Mouse (Mus musculus): ENCODE measurements at regions not wholly inside any gene's neighbourhood (a gene's known extent, or its start where the extent isn't known, plus 50 kb on each side); places are given as distances from the start of the nearest gene placed in this dataset.

DNA sequence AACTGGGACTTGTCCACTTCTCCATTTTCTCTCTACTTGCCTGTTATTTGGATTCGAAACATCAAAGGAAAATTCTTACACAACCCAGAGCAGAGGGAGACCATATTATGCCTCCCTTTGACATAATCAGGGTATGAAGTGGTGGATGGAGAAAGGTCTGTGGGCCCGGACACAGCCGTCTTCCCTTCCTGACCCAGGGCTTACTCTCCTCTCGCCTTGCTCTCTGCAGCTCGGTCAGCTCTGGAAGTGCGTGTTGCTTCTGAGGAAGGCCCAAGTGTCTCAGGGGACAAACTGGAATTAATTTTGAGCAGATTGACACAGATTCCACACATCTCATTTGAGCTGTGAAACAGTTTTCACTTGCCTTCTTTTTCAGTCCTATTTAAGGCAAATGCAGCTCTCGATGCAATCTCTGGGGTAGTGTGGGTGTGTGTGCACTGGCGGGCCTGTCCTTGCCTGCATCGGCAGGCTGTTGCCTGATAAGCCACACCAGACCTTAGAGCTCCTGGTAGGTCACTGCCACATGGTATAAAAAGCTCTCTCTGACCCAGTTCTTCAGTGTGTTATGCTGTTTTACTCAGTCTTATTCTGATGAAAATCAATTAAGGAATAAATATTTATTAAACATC, 72.4 kb upstream of the Pgrmc2 start:
- no peak for ATAC-seq (ENCODE audit: low FRiP score)

DNA sequence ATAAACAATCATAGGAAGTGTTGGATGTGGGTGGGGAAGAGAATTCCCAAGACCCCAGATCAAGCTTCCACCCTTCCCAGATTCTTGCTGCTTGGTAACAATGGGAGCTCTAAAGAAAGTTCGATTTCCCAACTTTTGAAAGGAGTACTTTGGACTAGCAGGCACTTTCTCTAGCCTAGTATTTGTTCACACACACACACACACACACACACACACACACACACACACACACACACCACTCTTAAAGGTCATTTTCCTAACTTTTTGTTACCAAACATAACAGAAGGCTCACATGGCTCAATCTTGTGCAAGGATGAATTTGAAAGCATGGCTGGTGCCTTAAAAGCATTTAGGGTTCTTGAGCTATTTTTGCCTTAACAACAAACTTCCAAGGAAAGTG, 71.6 kb upstream of the Pgrmc2 start:
- WGBS, result 92% methylated on average over 1 of the region's 1 CpGs
- H3K27ac ChIP-seq, result no peak overlapping the region

More for the DNA sequence above, 72.4 kb upstream of the Pgrmc2 start:
- 78% methylated on average over 9 of the region's 9 CpGs for WGBS
- Histone ChIP-seq H3K27me3 (no peaks in the 10 kb centered on the region), H3K4me1 (no peaks in the 10 kb centered on the region), H3K36me3 (replicated peaks) (no peaks in the 10 kb centered on the region), H3K9ac (no peak overlapping the region), H3K4me3 (replicated peaks) (no peak overlapping the region), H3K9me3 (no peaks in the 10 kb centered on the region), H3K27ac (no peak overlapping the region), H3K4me2 (no peak overlapping the region)

DNA sequence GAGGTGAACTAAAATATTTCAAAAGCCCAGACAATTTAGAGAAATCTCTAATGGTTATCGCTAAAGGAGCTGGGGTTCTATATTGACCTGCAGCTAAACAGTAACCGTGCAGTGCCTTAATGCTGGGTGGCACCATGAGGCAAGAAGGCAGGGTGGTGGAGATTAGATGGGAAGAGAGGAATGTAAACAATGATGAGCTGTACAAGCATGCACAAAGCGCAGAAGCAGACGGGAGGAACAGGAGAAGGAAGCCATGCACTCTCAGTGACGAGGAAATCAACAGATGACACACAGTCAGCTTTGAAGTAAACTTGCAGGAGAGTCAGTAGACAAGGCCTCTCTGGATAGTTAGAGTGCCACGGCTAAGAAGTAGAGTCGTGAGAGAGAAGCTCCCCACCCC, 69.1 kb upstream of the Pgrmc2 start:
- Histone ChIP-seq H3K4me2 (no peak overlapping the region), H3K4me3 (replicated peaks) (no peak overlapping the region)

More for the DNA sequence above, 71.6 kb upstream of the Pgrmc2 start:
- Histone ChIP-seq H3K4me1 (no peaks in the 10 kb centered on the region), H3K27me3 (no peaks in the 10 kb centered on the region), H3K9me3 (no peaks in the 10 kb centered on the region), H3K4me2 (no peak overlapping the region), H3K36me3 (replicated peaks) (no peaks in the 10 kb centered on the region), H3K9ac (no peak overlapping the region), H3K4me3 (replicated peaks) (no peak overlapping the region)
- no peak for ATAC-seq (ENCODE audit: low FRiP score)

GRCm38 (mm10) chr3:41140391-41140790, 57.5 kb upstream of the Pgrmc2 start:
- Histone ChIP-seq H3K9ac (no peak overlapping the region), H3K4me1 (no peaks in the 10 kb centered on the region), H3K4me2 (no peak overlapping the region), H3K36me3 (replicated peaks) (no peaks in the 10 kb centered on the region), H3K9me3 (peaks cover 6% of the 10 kb centered on the region; the same call in 1 of the 2 replicates), H3K27ac (no peak overlapping the region), H3K4me3 (replicated peaks) (no peak overlapping the region), H3K27me3 (no peaks in the 10 kb centered on the region)
- 85% methylated on average over 4 of the region's 4 CpGs for WGBS
- ATAC-seq (ENCODE audit: low FRiP score), result no peak

More for the DNA sequence above, 69.1 kb upstream of the Pgrmc2 start:
- ATAC-seq (ENCODE audit: low FRiP score), result no peak
- Histone ChIP-seq H3K9ac (no peak overlapping the region), H3K36me3 (replicated peaks) (no peaks in the 10 kb centered on the region), H3K27me3 (no peaks in the 10 kb centered on the region), H3K4me1 (no peaks in the 10 kb centered on the region), H3K27ac (no peak overlapping the region), H3K9me3 (no peaks in the 10 kb centered on the region)
- WGBS, result 89% methylated on average over 7 of the region's 7 CpGs

- Histone ChIP-seq H3K27me3 (no peaks in the 10 kb centered on the region), H3K9ac (no peak overlapping the region), H3K4me3 (replicated peaks) (no peak overlapping the region), H3K36me3 (replicated peaks) (no peaks in the 10 kb centered on the region), H3K9me3 (peaks cover 6% of the 10 kb centered on the region; the same call in 1 of the 2 replicates), H3K4me1 (no peaks in the 10 kb centered on the region), H3K27ac (no peak overlapping the region), H3K4me2 (no peak overlapping the region)
- 94% methylated on average over 1 of the region's 1 CpGs for whole genome bisulfite sequencing
- no peak for ATAC-seq (ENCODE audit: low FRiP score)
Measured at GRCm38 (mm10) chr3:41137931-41138330, 55.1 kb upstream of the Pgrmc2 start.

- Histone ChIP-seq H3K9me3 (no peaks in the 10 kb centered on the region; the same call in 1 of the 2 replicates), H3K36me3 (replicated peaks) (no peaks in the 10 kb centered on the region), H3K4me2 (no peak overlapping the region), H3K9ac (no peak overlapping the region), H3K4me1 (no peaks in the 10 kb centered on the region), H3K4me3 (replicated peaks) (no peak overlapping the region), H3K27me3 (no peaks in the 10 kb centered on the region), H3K27ac (no peak overlapping the region)
- WGBS, result 89% methylated on average over 6 of the region's 6 CpGs
- no peak for ATAC-seq (ENCODE audit: low FRiP score)
Measured at GRCm38 (mm10) chr3:41132889-41133288, 50.0 kb upstream of the Pgrmc2 start.
